8 mouse cellular contexts compared by ENCODE assay signal in genomic region chr11:69981141-69981762, GRCm38 (mm10). TPM values are rescaled to one million over a fixed set of nuclear protein-coding genes. Genes with fewer than 3 reads are reported as not detected.
DNase-seq lines count a peak whose midpoint lies in the region; TF ChIP-seq lines count a peak whose summit lies in the region.

Gene Ctdnep1 (plus strand): TSS chr11:69981156.

- TF ChIP-seq POLR2A in kidney, adult 2 months (IDR thresholded peaks at IDR 0.05; ENCODE audit: low read depth, low read length): no peak
- TF ChIP-seq POLR2A in CH12.LX (IDR thresholded peaks at IDR 0.05; ENCODE audit: low read depth, low read length): no peak

- peaks cover 9% of the 10 kb centered on the region; the same call in 1 of the 2 replicates for H3K4me1 ChIP-seq in kidney, adult 2 months (ENCODE audit: control insufficient read depth, insufficient read depth, low read length)
- peaks cover 5 to 33% of the 10 kb centered on the region in 2 experiments for H3K4me1 ChIP-seq in CH12.LX (ENCODE audit: control insufficient read depth in 1 of 2, insufficient read depth in 2 of 2)
- H3K4me1 ChIP-seq in embryonic facial prominence, embryonic 10.5 days: peaks cover 32% of the 10 kb centered on the region
- H3K4me1 ChIP-seq in heart, embryonic 10.5 days: peaks cover 27% of the 10 kb centered on the region
- H3K4me1 ChIP-seq in megakaryocyte, embryonic 14.5 days: peaks cover 44% of the 10 kb centered on the region

- no peaks in the 10 kb centered on the region for H3K27me3 ChIP-seq in kidney, adult 2 months (replicated peaks; ENCODE audit: control insufficient read depth, insufficient read depth, low read length)
- no peaks in the 10 kb centered on the region for H3K27me3 ChIP-seq in CH12.LX (replicated peaks)
- H3K27me3 ChIP-seq in embryonic facial prominence, embryonic 10.5 days (replicated peaks; ENCODE audit: low read depth, poor library complexity, severe bottlenecking): no peaks in the 10 kb centered on the region
- H3K27me3 ChIP-seq in heart, embryonic 10.5 days (ENCODE audit: insufficient read depth, poor library complexity, severe bottlenecking): no peaks in the 10 kb centered on the region
- H3K27me3 ChIP-seq in megakaryocyte, embryonic 14.5 days (replicated peaks): no peaks in the 10 kb centered on the region

- peaks cover 2% of the 10 kb centered on the region for H3K36me3 ChIP-seq in kidney, adult 2 months (ENCODE audit: control insufficient read depth, insufficient read depth, low read length)
- peaks cover 29 to 57% of the 10 kb centered on the region in 2 experiments for H3K36me3 ChIP-seq in CH12.LX (replicated peaks in 1 of 2; ENCODE audit: control insufficient read depth in 1 of 2, insufficient read depth in 1 of 2, low read length in 1 of 2)
- peaks cover 62% of the 10 kb centered on the region for H3K36me3 ChIP-seq in embryonic facial prominence, embryonic 10.5 days (replicated peaks)
- H3K36me3 ChIP-seq in heart, embryonic 10.5 days: peaks cover 55% of the 10 kb centered on the region
- H3K36me3 ChIP-seq in megakaryocyte, embryonic 14.5 days (replicated peaks; ENCODE audit: low read length): peaks cover 57% of the 10 kb centered on the region

- TF ChIP-seq RAD21 in CH12.LX (IDR thresholded peaks at IDR 0.05; ENCODE audit: low read depth, low read length): no peak

- peaks cover 45% of the 10 kb centered on the region for H3K79me2 ChIP-seq in CH12.LX (replicated peaks; ENCODE audit: control insufficient read depth, extremely low read depth, insufficient read depth, poor library complexity, severe bottlenecking)

- TF ChIP-seq CTCF in kidney, adult 2 months (conservative IDR thresholded peaks at IDR 0.05; ENCODE audit: insufficient read depth, insufficient read length, low read depth, low read length): no peak
- no peak for TF ChIP-seq CTCF in CH12.LX (conservative IDR thresholded peaks at IDR 0.05 in 1 of 2, IDR thresholded peaks at IDR 0.05 in 1 of 2; ENCODE audit: low read depth in 2 of 2, low read length in 2 of 2)

- H3K4me3 ChIP-seq in kidney, adult 2 months (ENCODE audit: insufficient read depth, low read depth, low read length): peak within 1 kb of the TSS; percentile 80
- peak within 1 kb of the TSS; percentile 76 to 98 (median 82) for H3K4me3 ChIP-seq in CH12.LX (replicated peaks in 1 of 3; ENCODE audit: low read depth in 2 of 3, low read length in 2 of 3, poor library complexity in 1 of 3)
- H3K4me3 ChIP-seq in embryonic facial prominence, embryonic 10.5 days: peak within 1 kb of the TSS; percentile 84
- H3K4me3 ChIP-seq in heart, embryonic 10.5 days: peak within 1 kb of the TSS; percentile 97
- H3K4me3 ChIP-seq in megakaryocyte, embryonic 14.5 days (replicated peaks): peak within 1 kb of the TSS; percentile 95

- no peak for DNase-seq in kidney, adult 2 months
- no peak for DNase-seq in kidney, adult 9 months
- no peak for DNase-seq in CH12.LX (ENCODE audit: extremely low read depth)
- DNase-seq in embryonic facial prominence, embryonic 10.5 days (ENCODE audit: low spot score): no peak
- DNase-seq in heart, embryonic 10.5 days (ENCODE audit: low spot score): no peak
- no peak for DNase-seq in layer of hippocampus, postnatal 10 days (ENCODE audit: low spot score in 2 of 2)
- DNase-seq in urinary bladder, adult 18-20 months (ENCODE audit: low spot score in 2 of 2): no peak

- TF ChIP-seq EP300 in CH12.LX (IDR thresholded peaks at IDR 0.05; ENCODE audit: low read length): no peak

- dilution Hi-C loops in CH12.LX (cut with MboI; ENCODE audit: extremely low pct_ligation_motif_present, extremely low pct_unique_long_range_greater_than_20kb, low sequenced_read_pairs): no loop called here

- peak within 1 kb of the TSS; percentile 91 for H3K4me2 ChIP-seq in CH12.LX (ENCODE audit: insufficient read depth, low read depth, poor library complexity, severe bottlenecking)

- peak within 1 kb of the TSS; percentile 89 for H3K9ac ChIP-seq in CH12.LX (ENCODE audit: insufficient read depth, low read depth)

- in situ Hi-C loops in CH12.LX (cut with MboI; ENCODE audit: low pct_ligation_motif_present, low pct_unique_long_range_greater_than_20kb, low sequenced_read_pairs): no loop called here

- WGBS in kidney, adult 2 months: under 1% methylated on average over 42 of the region's 43 CpGs
- under 1% methylated on average over 43 of the region's 43 CpGs for WGBS in embryonic facial prominence, embryonic 10.5 days
- under 1% methylated on average over 43 of the region's 43 CpGs for WGBS in heart, embryonic 10.5 days

- peak within 1 kb of the TSS; percentile 89 for H3K27ac ChIP-seq in kidney, adult 2 months (ENCODE audit: insufficient read depth, low read depth, low read length)
- peak within 1 kb of the TSS; percentile 71 for H3K27ac ChIP-seq in CH12.LX (ENCODE audit: insufficient read depth, low read depth)
- H3K27ac ChIP-seq in embryonic facial prominence, embryonic 10.5 days (replicated peaks): peak within 1 kb of the TSS; percentile 99
- peak within 1 kb of the TSS; percentile 99 for H3K27ac ChIP-seq in heart, embryonic 10.5 days

- peaks cover 2% of the 10 kb centered on the region for H3K9me3 ChIP-seq in CH12.LX (replicated peaks; ENCODE audit: low read length)
- H3K9me3 ChIP-seq in embryonic facial prominence, embryonic 10.5 days: no peaks in the 10 kb centered on the region
- no peaks in the 10 kb centered on the region for H3K9me3 ChIP-seq in heart, embryonic 10.5 days
- H3K9me3 ChIP-seq in megakaryocyte, embryonic 14.5 days: no peaks in the 10 kb centered on the region

TF ChIP-seq in CH12.LX, 34 proteins besides CTCF, POLR2A, EP300 and RAD21:
- 0 out of 2 replicates have a peak, but pooled peaks have one; percentile 4 for TF ChIP-seq BHLHE40 (IDR thresholded peaks at IDR 0.05; ENCODE audit: low read depth, low read length)
- TF ChIP-seq ETS1 (conservative IDR thresholded peaks at IDR 0.05; ENCODE audit: low read depth, low read length): no peak
- TF ChIP-seq E2F4 (IDR thresholded peaks at IDR 0.05; ENCODE audit: insufficient replicate concordance, low read depth, low read length): no peak
- peak; percentile 55; the same call in 1 of the 2 replicates for TF ChIP-seq SIN3A (IDR thresholded peaks at IDR 0.05; ENCODE audit: low read length)
- no peak for TF ChIP-seq TBP (conservative IDR thresholded peaks at IDR 0.05; ENCODE audit: low read depth, low read length)
- TF ChIP-seq TCF12 (IDR thresholded peaks at IDR 0.05; ENCODE audit: low read depth, low read length): peak; percentile 52; the same call in 1 of the 2 replicates
- 0 out of 2 replicates have a peak, but pooled peaks have one; percentile 10 for TF ChIP-seq IRF4 (IDR thresholded peaks at IDR 0.05; ENCODE audit: low read depth, low read length)
- peak; percentile 22; the same call in 1 of the 2 replicates for TF ChIP-seq MXI1 (IDR thresholded peaks at IDR 0.05; ENCODE audit: low read depth, low read length)
TF ChIP-seq in CH12.LX: peak in this region for 5.

RNA-seq across cellular contexts. Expression of gene Ctdnep1, which starts in this region (rescaled TPM):
- 84.4 and 104 TPM in 2 replicates for polyA plus RNA-seq in kidney, adult 2 months (2012; rRNA removed)
- total RNA-seq in CH12.LX (2012; rRNA removed) (61.8 and 66.7 TPM in 2 replicates), CH12.LX (2014; rRNA removed) (37.7 and 42.9 TPM in 2 replicates)
- polyA plus RNA-seq in CH12.LX (2012; ENCODE audit: insufficient read length, low read depth): 143 and 171 TPM in 2 replicates
- polyA plus RNA-seq in embryonic facial prominence, embryonic 10.5 days (2016; fragmentation: Nextera tagmentation; extraction: Ambion mirVana): 23.9 and 25.3 TPM in 2 replicates
- 20.5 and 23.8 TPM in 2 replicates for polyA plus RNA-seq in heart, embryonic 10.5 days (2016; fragmentation: Nextera tagmentation; extraction: Ambion mirVana)
- total RNA-seq in layer of hippocampus, postnatal 10 days (2021): 100 to 1,000 TPM; 101 to 105 TPM
- polyA plus RNA-seq in megakaryocyte, embryonic 14.5 days (2012; ENCODE audit: insufficient read depth, low replicate concordance): 289 and 291 TPM in 2 replicates
